Mouse (Mus musculus): ENCODE measurements at regions not wholly inside any gene's neighbourhood (a gene's known extent, or its start where the extent isn't known, plus 50 kb on each side); places are given as distances from the start of the nearest gene placed in this dataset.

DNA sequence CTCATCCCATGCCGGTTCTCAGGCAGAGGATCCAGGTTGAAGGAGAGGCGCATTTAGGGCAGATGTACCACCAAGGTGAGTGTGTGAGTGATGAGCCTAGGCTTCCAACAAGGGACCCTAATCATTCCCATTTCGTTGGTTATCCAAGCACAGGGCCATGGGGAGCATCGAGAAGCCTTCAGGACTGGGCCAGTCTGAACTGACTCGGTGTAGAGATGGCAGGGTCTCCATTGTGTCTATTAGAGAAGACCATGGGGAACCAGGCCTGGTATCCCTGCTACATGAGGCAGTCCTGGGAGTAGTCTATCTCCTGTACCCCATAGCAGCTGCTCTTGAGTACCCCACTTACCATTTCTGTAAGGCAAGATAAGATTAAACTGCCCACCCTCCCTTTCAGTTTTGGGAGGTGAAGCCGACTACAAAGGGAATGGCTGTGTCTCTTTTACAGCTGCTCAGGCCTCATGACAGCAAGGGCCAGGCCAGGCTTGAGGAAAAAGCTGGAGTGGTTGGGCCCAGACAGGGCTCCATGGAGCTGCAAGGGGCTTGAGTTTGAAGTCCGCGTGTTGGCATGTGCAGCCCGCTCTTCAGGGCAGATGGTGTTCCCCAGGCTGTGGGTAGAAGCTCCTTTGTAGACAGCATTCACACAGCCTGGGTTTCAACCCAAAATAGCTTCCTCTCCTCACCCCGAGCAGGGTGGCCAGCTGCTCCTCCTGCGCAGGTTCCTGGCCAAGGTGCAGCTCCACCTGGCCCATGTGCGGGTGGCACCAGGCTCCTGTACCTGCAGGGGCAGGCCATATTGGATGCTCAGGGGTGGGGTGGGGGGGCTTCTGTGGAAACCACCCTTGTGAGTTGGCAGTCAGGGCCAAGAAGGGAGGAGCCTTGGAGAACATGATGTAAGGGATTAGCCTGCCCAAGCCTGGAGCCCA is 52.6 kb upstream of the Klf13 start:
- peak; percentile 29; the same call in 1 of the 3 replicates for TF ChIP-seq TAL1 (IDR thresholded peaks at IDR 0.05; ENCODE audit: low read length)
- TF ChIP-seq GATA1 (IDR thresholded peaks at IDR 0.05; ENCODE audit: low read length), result 0 out of 2 replicates have a peak, but pooled peaks have one; percentile 3

Measured in erythroblast, embryonic 14.5 days (primary cell).